Mouse (Mus musculus): ENCODE results near the gene Pid1. TPM values are rescaled to one million over a fixed set of nuclear protein-coding genes. Genes with fewer than 3 reads are reported as not detected.
"Not testable (repeated sequence)": the region's sequence is repeated elsewhere in the genome, so short reads cannot be mapped to it uniquely, and the experiment has no call there.

Pid1 gene
- polyA plus RNA-seq, 1 experiment: 3.4 TPM

GRCm38 (mm10) chr1:84362209-84362608 is 1.8 kb downstream of the Pid1 start:
- Histone ChIP-seq H3K4me3 (replicated peaks) (no peak overlapping the region), H3K9me3 (peaks cover 39% of the 10 kb centered on the region), H3K27me3 (replicated peaks) (no peaks in the 10 kb centered on the region), H3K36me3 (replicated peaks; ENCODE audit: low read length) (no peaks in the 10 kb centered on the region), H3K4me1 (no peaks in the 10 kb centered on the region)
- TF ChIP-seq FLI1 (IDR thresholded peaks at IDR 0.05; ENCODE audit: low read length) (no peak), GATA1 (IDR thresholded peaks at IDR 0.05; ENCODE audit: borderline replicate concordance, low read length) (no peak)

GRCm38 (mm10) chr1:84361389-84361788 is 2.6 kb downstream of the Pid1 start:
- no peak overlapping the region for H3K4me3 ChIP-seq (replicated peaks)
- H3K27me3 ChIP-seq (replicated peaks): no peaks in the 10 kb centered on the region
- no peak for TF ChIP-seq GATA1 (IDR thresholded peaks at IDR 0.05; ENCODE audit: borderline replicate concordance, low read length)
- TF ChIP-seq FLI1 (IDR thresholded peaks at IDR 0.05; ENCODE audit: low read length): no peak
- peaks cover 39% of the 10 kb centered on the region for H3K9me3 ChIP-seq
- no peaks in the 10 kb centered on the region for H3K4me1 ChIP-seq
- no peaks in the 10 kb centered on the region for H3K36me3 ChIP-seq (replicated peaks; ENCODE audit: low read length)

GRCm38 (mm10) chr1:84359611-84360500 is 4.1 kb downstream of the Pid1 start:
- no peaks in the 10 kb centered on the region for H3K36me3 ChIP-seq (replicated peaks; ENCODE audit: low read length)
- no peaks in the 10 kb centered on the region for H3K4me1 ChIP-seq
- H3K9me3 ChIP-seq: peaks cover 35% of the 10 kb centered on the region
- no peak for TF ChIP-seq GATA1 (IDR thresholded peaks at IDR 0.05; ENCODE audit: borderline replicate concordance, low read length)
- TF ChIP-seq FLI1 (IDR thresholded peaks at IDR 0.05; ENCODE audit: low read length): no peak
- no peak overlapping the region for H3K4me3 ChIP-seq (replicated peaks)
- H3K27me3 ChIP-seq (replicated peaks): no peaks in the 10 kb centered on the region

DNA sequence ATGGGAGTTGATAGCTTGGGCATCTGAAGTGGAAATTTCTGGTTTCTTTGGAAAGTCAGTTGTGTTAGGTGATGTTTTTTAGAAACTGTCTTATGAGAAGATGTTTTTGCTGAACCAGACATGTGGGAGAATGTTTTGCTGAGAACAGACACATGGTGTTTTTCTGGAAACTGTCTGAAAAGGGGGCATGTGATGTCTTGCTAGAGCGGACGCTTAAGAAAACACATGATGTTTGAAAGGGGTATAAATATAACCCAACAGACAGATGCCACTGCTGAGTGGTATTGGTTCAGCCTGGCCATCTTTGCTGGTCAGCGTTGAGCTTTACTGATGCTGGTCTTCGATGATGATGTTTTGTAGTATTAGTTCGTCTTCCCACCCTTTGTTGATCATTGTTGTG is 6.8 kb downstream of the Pid1 start:
- Histone ChIP-seq H3K9me3 (peaks cover 25% of the 10 kb centered on the region), H3K27me3 (replicated peaks) (no peaks in the 10 kb centered on the region), H3K36me3 (replicated peaks; ENCODE audit: low read length) (no peaks in the 10 kb centered on the region), H3K4me3 (replicated peaks) (no peak overlapping the region), H3K4me1 (no peaks in the 10 kb centered on the region)
- TF ChIP-seq FLI1 (IDR thresholded peaks at IDR 0.05; ENCODE audit: low read length) (no peak), GATA1 (IDR thresholded peaks at IDR 0.05; ENCODE audit: borderline replicate concordance, low read length) (no peak)

- TF ChIP-seq FLI1 (IDR thresholded peaks at IDR 0.05; ENCODE audit: low read length) (no peak), GATA1 (IDR thresholded peaks at IDR 0.05; ENCODE audit: borderline replicate concordance, low read length) (no peak)
- no peaks in the 10 kb centered on the region for H3K27me3 ChIP-seq (replicated peaks)
- no peaks in the 10 kb centered on the region for H3K4me1 ChIP-seq
- no peaks in the 10 kb centered on the region for H3K36me3 ChIP-seq (replicated peaks; ENCODE audit: low read length)
- H3K4me3 ChIP-seq (replicated peaks): no peak overlapping the region
- H3K9me3 ChIP-seq: peaks cover 3% of the 10 kb centered on the region; the same call in 1 of the 2 replicates
Measured at GRCm38 (mm10) chr1:84350262-84350661, 13.7 kb downstream of the Pid1 start.

DNA sequence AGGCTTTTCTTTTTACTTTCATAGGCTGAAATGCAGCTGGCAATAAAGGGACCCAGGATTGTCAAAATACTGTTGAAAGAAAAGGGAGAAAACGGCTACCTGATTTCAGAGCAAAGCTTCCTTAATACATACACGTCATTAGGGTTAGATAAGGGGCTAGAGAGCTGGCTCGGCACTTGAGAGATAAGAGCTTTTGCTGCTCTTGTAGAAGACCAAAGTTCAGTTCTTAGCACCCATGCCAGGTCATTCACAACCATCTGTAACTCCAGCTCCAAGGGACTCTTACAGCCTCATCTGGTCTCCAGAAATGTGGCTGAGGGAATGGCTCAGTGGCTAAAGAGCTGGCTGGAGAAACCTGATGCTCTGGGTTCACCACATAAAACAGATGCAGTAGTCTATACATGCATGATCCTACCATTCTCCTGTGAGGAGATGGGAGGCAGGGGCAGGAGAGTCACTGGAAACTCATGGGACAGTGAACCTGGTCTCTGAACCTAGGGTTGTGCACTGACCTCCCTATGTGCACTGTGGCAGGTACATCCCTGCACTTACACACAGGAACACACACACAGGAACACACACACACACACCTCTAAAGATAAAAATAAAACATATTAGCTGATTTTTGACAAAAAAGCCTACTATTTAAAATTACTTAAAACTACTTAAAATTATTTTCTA is 16.0 kb downstream of the Pid1 start:
- no peaks in the 10 kb centered on the region for H3K4me1 ChIP-seq
- no peaks in the 10 kb centered on the region for H3K36me3 ChIP-seq (replicated peaks; ENCODE audit: low read length)
- H3K9me3 ChIP-seq: no peaks in the 10 kb centered on the region
- no peaks in the 10 kb centered on the region for H3K27me3 ChIP-seq (replicated peaks)
- no peak for TF ChIP-seq GATA1 (IDR thresholded peaks at IDR 0.05; ENCODE audit: borderline replicate concordance, low read length)
- TF ChIP-seq FLI1 (IDR thresholded peaks at IDR 0.05; ENCODE audit: low read length): no peak
- H3K4me3 ChIP-seq (replicated peaks): no peak overlapping the region

DNA sequence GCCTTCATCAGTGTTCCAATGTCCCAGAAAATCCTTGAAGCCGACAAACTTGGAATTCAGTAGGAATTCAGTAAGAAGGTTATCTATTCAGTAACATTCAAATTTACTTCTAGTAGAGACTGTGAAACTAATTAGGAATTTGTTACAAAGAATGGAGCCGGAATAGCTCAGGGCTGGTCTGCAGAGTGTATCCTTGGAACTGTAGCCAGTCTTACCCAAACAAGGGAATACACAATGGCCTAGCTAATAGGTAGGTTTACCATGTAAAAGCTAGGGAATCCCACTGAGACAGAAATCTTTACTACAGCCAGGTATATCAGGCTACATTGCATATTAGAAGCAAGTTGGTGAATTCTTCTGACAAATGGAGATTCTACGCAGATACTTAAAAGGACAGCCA is 31.2 kb downstream of the Pid1 start:
- not testable (repeated sequence) for H3K36me3 ChIP-seq (replicated peaks; ENCODE audit: low read length); H3K4me3 ChIP-seq (replicated peaks); H3K4me1 ChIP-seq; H3K9me3 ChIP-seq; H3K27me3 ChIP-seq (replicated peaks)

- peaks cover 13% of the 10 kb centered on the region for H3K9me3 ChIP-seq
- H3K27me3 ChIP-seq (replicated peaks); H3K4me3 ChIP-seq (replicated peaks); H3K4me1 ChIP-seq; H3K36me3 ChIP-seq (replicated peaks; ENCODE audit: low read length): not testable (repeated sequence)
Measured at GRCm38 (mm10) chr1:84331861-84332260, 32.1 kb downstream of the Pid1 start.

GRCm38 (mm10) chr1:84325309-84325708 is 38.7 kb downstream of the Pid1 start:
- TF ChIP-seq GATA1 (IDR thresholded peaks at IDR 0.05; ENCODE audit: borderline replicate concordance, low read length) (no peak), FLI1 (IDR thresholded peaks at IDR 0.05; ENCODE audit: low read length) (no peak)
- H3K27me3 ChIP-seq (replicated peaks): no peaks in the 10 kb centered on the region
- H3K36me3 ChIP-seq (replicated peaks; ENCODE audit: low read length): no peaks in the 10 kb centered on the region
- peaks cover 17% of the 10 kb centered on the region for H3K9me3 ChIP-seq
- no peak overlapping the region for H3K4me3 ChIP-seq (replicated peaks)
- H3K4me1 ChIP-seq: no peaks in the 10 kb centered on the region

DNA sequence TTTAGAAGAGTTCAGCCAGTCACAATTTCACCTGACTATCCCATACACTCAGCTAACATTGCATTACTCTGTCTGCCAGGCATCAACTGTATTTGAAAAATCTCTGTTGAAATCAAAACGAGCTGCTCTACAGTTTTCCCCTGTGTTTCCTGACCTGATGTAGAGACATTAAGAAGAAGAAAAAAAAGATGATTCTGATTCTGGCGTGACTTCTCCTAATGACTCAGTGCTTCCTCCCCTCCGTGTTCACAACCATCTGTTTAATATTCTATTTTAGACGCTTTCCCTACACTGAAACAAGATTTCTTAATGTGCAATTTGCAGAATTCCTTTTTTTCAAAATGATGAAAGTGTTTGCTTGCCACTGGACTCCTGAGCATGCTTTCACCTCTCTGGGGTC is 42.7 kb downstream of the Pid1 start:
- Histone ChIP-seq H3K36me3 (replicated peaks; ENCODE audit: low read length) (no peaks in the 10 kb centered on the region), H3K27me3 (replicated peaks) (no peaks in the 10 kb centered on the region), H3K4me3 (replicated peaks) (no peak overlapping the region), H3K4me1 (no peaks in the 10 kb centered on the region), H3K9me3 (peaks cover 4% of the 10 kb centered on the region; the same call in 1 of the 2 replicates)
- TF ChIP-seq GATA1 (IDR thresholded peaks at IDR 0.05; ENCODE audit: borderline replicate concordance, low read length) (no peak), FLI1 (IDR thresholded peaks at IDR 0.05; ENCODE audit: low read length) (no peak)
